Mouse (Mus musculus): ENCODE results near the gene Sox5. TPM values are rescaled to one million over a fixed set of nuclear protein-coding genes. Genes with fewer than 3 reads are reported as not detected.
A peak's percentile ranks its signal among the peaks of the same experiment; 100 is the strongest.

Sox5 gene
- total and polyA plus RNA-seq, 3 experiments = 0.08 to 0.47 (median 0.46) TPM

DNA sequence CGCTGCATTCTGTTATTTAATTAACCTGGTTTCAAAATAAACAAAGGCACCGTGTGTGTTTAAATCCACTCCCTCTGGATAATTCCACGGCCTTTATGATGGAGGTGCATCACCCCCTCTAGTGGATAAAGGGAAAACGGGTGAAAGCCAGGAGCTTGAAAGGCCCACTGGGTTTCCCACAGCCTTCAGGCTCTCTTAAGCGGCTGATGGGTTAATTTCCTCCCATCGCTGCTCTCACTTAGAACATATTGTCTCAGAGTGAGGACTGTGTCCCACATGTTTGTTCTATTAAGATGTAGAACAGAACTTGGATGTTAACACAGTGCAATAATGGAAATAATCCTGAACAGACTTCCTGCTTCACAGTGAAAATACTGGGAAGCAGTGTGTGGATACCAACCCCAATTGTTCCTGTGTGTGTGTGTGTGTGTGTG, 33.2 kb upstream of the Sox5 start:
- no peak overlapping the region for H3K4me2 ChIP-seq (ENCODE audit: insufficient read depth, low read depth, poor library complexity, severe bottlenecking)
- H3K9me3 ChIP-seq (replicated peaks; ENCODE audit: low read length) = no peaks in the 10 kb centered on the region
- TF ChIP-seq CHD1 (IDR thresholded peaks at IDR 0.05; ENCODE audit: low read depth, low read length) = no peak
- peak in 1 of 2 experiments; percentile 57; a peak in 2 of 4 replicates for TF ChIP-seq CTCF (conservative IDR thresholded peaks at IDR 0.05 in 1 of 2, IDR thresholded peaks at IDR 0.05 in 1 of 2; ENCODE audit: low read depth in 2 of 2, low read length in 2 of 2)
- TF ChIP-seq IRF4 (IDR thresholded peaks at IDR 0.05; ENCODE audit: low read depth, low read length) = no peak
- TF ChIP-seq E2F4 (IDR thresholded peaks at IDR 0.05; ENCODE audit: insufficient replicate concordance, low read depth, low read length) = no peak
- no peak for TF ChIP-seq EP300 (IDR thresholded peaks at IDR 0.05; ENCODE audit: low read length)
- no peak for TF ChIP-seq UBTF (IDR thresholded peaks at IDR 0.05; ENCODE audit: low read depth, low read length)
- TF ChIP-seq ZNF384 (IDR thresholded peaks at IDR 0.05; ENCODE audit: low read depth, low read length) = no peak
- no peak for TF ChIP-seq POLR2A (IDR thresholded peaks at IDR 0.05; ENCODE audit: low read depth, low read length)
- no peak for TF ChIP-seq MEF2A (IDR thresholded peaks at IDR 0.05; ENCODE audit: borderline replicate concordance, low read depth, low read length)
- no peak for TF ChIP-seq TCF12 (IDR thresholded peaks at IDR 0.05; ENCODE audit: low read depth, low read length)
- peak; percentile 54 for TF ChIP-seq SMC3 (IDR thresholded peaks at IDR 0.05; ENCODE audit: low read depth, low read length)
- no peak for TF ChIP-seq NRF1 (IDR thresholded peaks at IDR 0.05; ENCODE audit: low read depth, low read length)
- TF ChIP-seq CHD2 (IDR thresholded peaks at IDR 0.05; ENCODE audit: low read length) = no peak
- TF ChIP-seq POLR2AphosphoS2 (IDR thresholded peaks at IDR 0.05; ENCODE audit: low read depth, low read length) = no peak
- no peak for TF ChIP-seq ZC3H11A (IDR thresholded peaks at IDR 0.05; ENCODE audit: low read depth, low read length)
- TF ChIP-seq SIN3A (IDR thresholded peaks at IDR 0.05; ENCODE audit: low read length) = no peak
- TF ChIP-seq JUN (IDR thresholded peaks at IDR 0.05; ENCODE audit: insufficient read depth, low read depth, low read length) = no peak
- TF ChIP-seq GABPA (IDR thresholded peaks at IDR 0.05; ENCODE audit: insufficient replicate concordance, low read depth, low read length) = no peak
- peak; percentile 55 for TF ChIP-seq RAD21 (IDR thresholded peaks at IDR 0.05; ENCODE audit: low read depth, low read length)
- no peak for TF ChIP-seq MAZ (IDR thresholded peaks at IDR 0.05; ENCODE audit: low read depth, low read length)
- no peak for TF ChIP-seq JUND (conservative IDR thresholded peaks at IDR 0.05; ENCODE audit: low read depth, low read length)
- TF ChIP-seq USF1 (IDR thresholded peaks at IDR 0.05; ENCODE audit: low read depth, low read length) = no peak
- TF ChIP-seq MYC (IDR thresholded peaks at IDR 0.05; ENCODE audit: low read depth, low read length) = no peak
- no peaks in the 10 kb centered on the region for H3K79me2 ChIP-seq (replicated peaks; ENCODE audit: control insufficient read depth, extremely low read depth, insufficient read depth, poor library complexity, severe bottlenecking)
- H3K4me3 ChIP-seq (replicated peaks in 1 of 3; ENCODE audit: low read depth in 2 of 3, low read length in 2 of 3, poor library complexity in 1 of 3) = no peak overlapping the region
- dilution Hi-C loops (cut with MboI; ENCODE audit: extremely low pct_ligation_motif_present, extremely low pct_unique_long_range_greater_than_20kb, low sequenced_read_pairs) = no loop called here
- H3K27ac ChIP-seq (ENCODE audit: insufficient read depth, low read depth) = no peak overlapping the region
- no peaks in the 10 kb centered on the region for H3K27me3 ChIP-seq (replicated peaks)
- no peak overlapping the region for H3K9ac ChIP-seq (ENCODE audit: insufficient read depth, low read depth)
- peaks cover 4 to 17% of the 10 kb centered on the region in 2 experiments for H3K4me1 ChIP-seq (ENCODE audit: control insufficient read depth in 1 of 2, insufficient read depth in 2 of 2)
- in situ Hi-C loops (cut with MboI; ENCODE audit: low pct_ligation_motif_present, low pct_unique_long_range_greater_than_20kb, low sequenced_read_pairs) = no loop called here
- no peaks in the 10 kb centered on the region for H3K36me3 ChIP-seq (replicated peaks in 1 of 2; ENCODE audit: control insufficient read depth in 1 of 2, insufficient read depth in 1 of 2, low read length in 1 of 2)
- DNase-seq (ENCODE audit: extremely low read depth) = peak; percentile 34

- no peak for DNase-seq (ENCODE audit: extremely low read depth)
- Histone ChIP-seq H3K4me3 (replicated peaks in 1 of 3; ENCODE audit: low read depth in 2 of 3, low read length in 2 of 3, poor library complexity in 1 of 3) (no peak overlapping the region), H3K4me1 (ENCODE audit: control insufficient read depth in 1 of 2, insufficient read depth in 2 of 2) (no peaks in the 10 kb centered on the region), H3K36me3 (replicated peaks in 1 of 2; ENCODE audit: control insufficient read depth in 1 of 2, insufficient read depth in 1 of 2, low read length in 1 of 2) (no peaks in the 10 kb centered on the region), H3K79me2 (replicated peaks; ENCODE audit: control insufficient read depth, extremely low read depth, insufficient read depth, poor library complexity, severe bottlenecking) (no peaks in the 10 kb centered on the region), H3K27me3 (replicated peaks) (no peaks in the 10 kb centered on the region), H3K9me3 (replicated peaks; ENCODE audit: low read length) (peaks cover 4% of the 10 kb centered on the region), H3K4me2 (ENCODE audit: insufficient read depth, low read depth, poor library complexity, severe bottlenecking) (no peak overlapping the region), H3K9ac (ENCODE audit: insufficient read depth, low read depth) (no peak overlapping the region), H3K27ac (ENCODE audit: insufficient read depth, low read depth) (no peak overlapping the region)
- TF ChIP-seq NRF1 (IDR thresholded peaks at IDR 0.05; ENCODE audit: low read depth, low read length) (no peak), GABPA (IDR thresholded peaks at IDR 0.05; ENCODE audit: insufficient replicate concordance, low read depth, low read length) (no peak), MXI1 (IDR thresholded peaks at IDR 0.05; ENCODE audit: low read depth, low read length) (no peak), MYC (IDR thresholded peaks at IDR 0.05; ENCODE audit: low read depth, low read length) (no peak), NELFE (IDR thresholded peaks at IDR 0.05; ENCODE audit: low read depth, low read length) (no peak)
- dilution Hi-C loops (cut with MboI; ENCODE audit: extremely low pct_ligation_motif_present, extremely low pct_unique_long_range_greater_than_20kb, low sequenced_read_pairs) = no loop called here
- in situ Hi-C loops (cut with MboI; ENCODE audit: low pct_ligation_motif_present, low pct_unique_long_range_greater_than_20kb, low sequenced_read_pairs) = no loop called here
Observed at GRCm38 (mm10) chr6:144804321-144804720, 22.5 kb upstream of the Sox5 start.

Data from CH12.LX (cell line).